Mouse (Mus musculus) CH12.LX (cell line): ENCODE results near the gene Polk. TPM values are rescaled to one million over a fixed set of nuclear protein-coding genes. Genes with fewer than 3 reads are reported as not detected.

Source experiments
- DNase-seq: peaks from one replicate; pipeline ENCODE4 v3.0.0-alpha.2; 2013; ENCODE audit errors: extremely low read depth
- H3K27ac ChIP-seq: 2 replicates; pipeline ENCODE4 v1.5.1; 2012; ENCODE audit warnings: low read depth, mild to moderate bottlenecking, control low read depth, moderate library complexity; ENCODE audit not compliant: insufficient read depth
- H3K27me3 ChIP-seq: replicated peaks from 2 replicates; pipeline ENCODE3; 2012; ENCODE audit warnings: inconsistent platforms
- H3K36me3 ChIP-seq, 2 experiments: replicated peaks in 1 of 2; 2 replicates each; pipeline versions ENCODE3 to v1.6.1; 2012; ENCODE audit warnings: inconsistent platforms in 1 of 2, low read length in 1 of 2, mild to moderate bottlenecking in 1 of 2, mixed read lengths in 1 of 2, moderate library complexity in 1 of 2; ENCODE audit not compliant: control insufficient read depth in 1 of 2, insufficient read depth in 1 of 2
- H3K4me1 ChIP-seq, 2 experiments: 2 replicates each; pipeline ENCODE4 v1.6.1; 2012; ENCODE audit warnings: inconsistent platforms in 1 of 2, moderate library complexity in 1 of 2; ENCODE audit not compliant: insufficient read depth in 2 of 2, control insufficient read depth in 1 of 2
- H3K4me2 ChIP-seq: 2 replicates; pipeline ENCODE4 v1.6.1; 2012; ENCODE audit warnings: low read depth, mild to moderate bottlenecking, control low read depth; ENCODE audit not compliant: poor library complexity, insufficient read depth, severe bottlenecking
- H3K4me3 ChIP-seq, 3 experiments: fragments of 150-350 bp in 1 of 3; sonication (generic) in 1 of 3; replicated peaks in 1 of 3; 2 replicates each; pipeline versions ENCODE3 to v1.5.1; 2011 to 2012; ENCODE audit warnings: low read depth in 2 of 3, low read length in 2 of 3, mild to moderate bottlenecking in 2 of 3, moderate library complexity in 2 of 3, control low read depth in 1 of 3, improper control_type of control experiment in 1 of 3, inconsistent platforms in 1 of 3, mixed read lengths in 1 of 3; ENCODE audit not compliant: poor library complexity in 1 of 3
- H3K79me2 ChIP-seq: replicated peaks from 2 replicates; pipeline ENCODE4 v1.6.1; 2012; ENCODE audit warnings: mild to moderate bottlenecking, moderate library complexity; ENCODE audit not compliant: control insufficient read depth, poor library complexity, insufficient read depth, severe bottlenecking; ENCODE audit errors: extremely low read depth
- H3K9ac ChIP-seq: 2 replicates; pipeline ENCODE4 v1.6.1; 2012; ENCODE audit warnings: low read depth, mild to moderate bottlenecking, control low read depth, moderate library complexity; ENCODE audit not compliant: insufficient read depth
- H3K9me3 ChIP-seq: replicated peaks from 2 replicates; pipeline ENCODE3; 2012; ENCODE audit warnings: low read length, inconsistent platforms, mixed read lengths
- CHD1 ChIP-seq: IDR thresholded peaks from 2 replicates; pipeline ENCODE4 v1.6.1; 2012; ENCODE audit warnings: low read depth, low read length, improper control_type of control experiment, inconsistent platforms
- CHD2 ChIP-seq: IDR thresholded peaks from 2 replicates; pipeline ENCODE4 v1.6.1; 2011; ENCODE audit warnings: low read length, improper control_type of control experiment
- CTCF ChIP-seq, 2 experiments: IDR thresholded peaks in 1 of 2; conservative IDR thresholded peaks in 1 of 2; 2 replicates each; pipeline ENCODE4 v1.5.1; 2011 to 2012; ENCODE audit warnings: low read depth in 2 of 2, low read length in 2 of 2, improper control_type of control experiment in 1 of 2, inconsistent platforms in 1 of 2, mild to moderate bottlenecking in 1 of 2, moderate library complexity in 1 of 2
- ELF1 ChIP-seq: IDR thresholded peaks from 2 replicates; pipeline ENCODE4 v1.6.1; 2014; ENCODE audit warnings: low read depth, mild to moderate bottlenecking, inconsistent platforms, low read length, improper control_type of control experiment
- EP300 ChIP-seq: IDR thresholded peaks from 2 replicates; pipeline ENCODE4 v1.6.1; 2011; ENCODE audit warnings: low read length, improper control_type of control experiment
- GABPA ChIP-seq: IDR thresholded peaks from 2 replicates; pipeline ENCODE4 v1.6.1; 2012; ENCODE audit warnings: low read depth, low read length, improper control_type of control experiment, inconsistent platforms; ENCODE audit not compliant: insufficient replicate concordance
- IRF4 ChIP-seq: IDR thresholded peaks from 2 replicates; pipeline ENCODE4 v1.6.1; 2014; ENCODE audit warnings: low read depth, mild to moderate bottlenecking, inconsistent platforms, low read length, improper control_type of control experiment
- JUND ChIP-seq: conservative IDR thresholded peaks from 2 replicates; pipeline ENCODE4 v1.6.1; 2011; ENCODE audit warnings: low read depth, low read length, improper control_type of control experiment
- MAZ ChIP-seq: IDR thresholded peaks from 2 replicates; pipeline ENCODE4 v1.6.1; 2012; ENCODE audit warnings: low read depth, mild to moderate bottlenecking, inconsistent platforms, low read length, improper control_type of control experiment, moderate library complexity
- MYC ChIP-seq: IDR thresholded peaks from 2 replicates; pipeline ENCODE4 v1.6.1; 2011; ENCODE audit warnings: low read depth, mild to moderate bottlenecking, improper control_type of control experiment, low read length
- NELFE ChIP-seq: IDR thresholded peaks from 2 replicates; pipeline ENCODE4 v1.6.1; 2011; ENCODE audit warnings: low read depth, low read length, improper control_type of control experiment
- NRF1 ChIP-seq: IDR thresholded peaks from 2 replicates; pipeline ENCODE4 v1.6.1; 2014; ENCODE audit warnings: low read depth, mild to moderate bottlenecking, inconsistent platforms, low read length, improper control_type of control experiment, moderate library complexity
- PAX5 ChIP-seq: IDR thresholded peaks from 2 replicates; pipeline ENCODE4 v1.6.1; 2012; ENCODE audit warnings: low read length, inconsistent platforms, mixed read lengths
- RAD21 ChIP-seq: IDR thresholded peaks from 2 replicates; pipeline ENCODE4 v1.6.1; 2011; ENCODE audit warnings: low read depth, mild to moderate bottlenecking, low read length, improper control_type of control experiment, moderate library complexity
- RCOR1 ChIP-seq: conservative IDR thresholded peaks from 2 replicates; pipeline ENCODE4 v1.6.1; 2012; ENCODE audit warnings: low read depth, mild to moderate bottlenecking, inconsistent platforms, low read length, improper control_type of control experiment
- SIN3A ChIP-seq: IDR thresholded peaks from 2 replicates; pipeline ENCODE4 v1.6.1; 2012; ENCODE audit warnings: low read length, improper control_type of control experiment, inconsistent platforms
- TCF12 ChIP-seq: IDR thresholded peaks from 2 replicates; pipeline ENCODE4 v1.6.1; 2014; ENCODE audit warnings: low read depth, mild to moderate bottlenecking, inconsistent platforms, low read length, improper control_type of control experiment
- UBTF ChIP-seq: IDR thresholded peaks from 2 replicates; pipeline ENCODE4 v1.6.1; 2012; ENCODE audit warnings: low read depth, mild to moderate bottlenecking, inconsistent platforms, low read length, improper control_type of control experiment, moderate library complexity
- USF2 ChIP-seq: conservative IDR thresholded peaks from 2 replicates; pipeline ENCODE4 v1.6.1; 2011; ENCODE audit warnings: low read depth, low read length, improper control_type of control experiment
- ZC3H11A ChIP-seq: IDR thresholded peaks from 2 replicates; pipeline ENCODE4 v1.6.1; 2012; ENCODE audit warnings: low read depth, mild to moderate bottlenecking, inconsistent platforms, low read length, improper control_type of control experiment
- ZKSCAN1 ChIP-seq: IDR thresholded peaks from 2 replicates; pipeline ENCODE4 v1.6.1; 2012; ENCODE audit warnings: low read depth, inconsistent platforms, low read length, improper control_type of control experiment, borderline replicate concordance
- ZNF384 ChIP-seq: IDR thresholded peaks from 2 replicates; pipeline ENCODE4 v1.6.1; 2012; ENCODE audit warnings: low read depth, low read length, improper control_type of control experiment, inconsistent platforms
- dilution Hi-C: fragments of 300-500 bp; cut with MboI; formaldehyde crosslinking; loops from 2 replicates; pipeline ENCODE4 v1.14.3; 2020; ENCODE audit warnings: low sequenced_read_pairs; ENCODE audit not compliant: extremely low pct_unique_long_range_greater_than_20kb, extremely low pct_ligation_motif_present
- in situ Hi-C: fragments of 300-500 bp; cut with MboI; formaldehyde crosslinking; loops from 3 replicates; pipeline ENCODE4 v1.14.3; 2019; ENCODE audit warnings: low sequenced_read_pairs, low pct_ligation_motif_present, low pct_unique_long_range_greater_than_20kb, mixed read lengths
- polyA plus RNA-seq: library from polyadenylated mRNA; unstranded; fragments of >175 nt; gene quantifications from 2 replicates; pipeline ENCODE4 v1.2.1, GENCODE M21; 2012; ENCODE audit warnings: low read depth; ENCODE audit not compliant: insufficient read length
- total RNA-seq, 2 experiments: library from RNA; depleted of rRNA; stranded (reverse); fragments of 300-350 nt in 1 of 2; fragments of >200 nt in 1 of 2; gene quantifications; 2 replicates each; pipeline ENCODE4 v1.2.3; 2012 to 2014

Polk gene
- total and polyA plus RNA-seq, 3 experiments, result 10.4 to 12.9 (median 10.5) TPM

DNA sequence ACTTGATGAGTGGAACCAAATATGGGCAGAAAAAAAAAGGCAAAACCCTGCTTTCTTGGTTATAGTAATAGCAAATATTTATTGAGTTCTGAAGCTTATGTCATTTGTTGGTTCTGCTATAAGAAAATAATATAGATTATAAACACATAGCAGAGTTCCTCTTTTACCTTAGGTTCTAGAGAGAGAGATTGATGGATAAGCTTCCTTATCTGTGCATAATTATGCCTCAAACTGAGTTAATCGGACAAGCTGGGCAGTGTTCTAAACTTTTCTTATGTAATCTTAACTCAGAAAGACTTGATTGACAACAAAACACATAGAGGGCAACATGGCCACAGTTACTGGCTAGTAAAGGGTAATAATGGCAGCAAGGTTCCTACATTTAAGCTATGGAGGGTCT lies 4.9 kb upstream of the Polk start:
- dilution Hi-C loops (no loop called here), in situ Hi-C loops (no loop called here)
- peaks cover 0 to 2% of the 10 kb centered on the region in 2 experiments for H3K36me3 ChIP-seq

DNA sequence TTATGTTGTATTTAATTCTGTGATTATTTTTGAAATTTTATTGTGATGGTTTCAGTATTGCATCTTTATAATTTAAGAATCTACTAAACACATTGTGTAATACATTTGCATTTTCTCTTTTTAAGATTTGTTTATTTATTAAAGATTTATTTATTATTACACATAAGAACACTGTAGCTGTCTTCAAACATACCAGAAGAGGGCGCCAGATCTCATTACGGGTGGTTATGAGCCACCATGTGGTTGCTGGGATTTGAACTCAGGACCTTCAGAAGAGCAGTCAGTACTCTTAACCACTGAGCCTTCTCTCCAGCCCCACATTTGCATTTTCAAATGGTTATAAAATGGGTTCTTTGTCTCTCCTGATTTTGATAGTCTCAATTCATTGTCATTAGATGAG lies 2.1 kb upstream of the Polk start:
- peak; percentile 39 for DNase-seq
- peaks cover 0 to 4% of the 10 kb centered on the region in 2 experiments for H3K36me3 ChIP-seq
- H3K27ac ChIP-seq, result no peak overlapping the region
- H3K9ac ChIP-seq, result no peak overlapping the region
- peaks cover 31% of the 10 kb centered on the region for H3K79me2 ChIP-seq
- H3K27me3 ChIP-seq, result no peaks in the 10 kb centered on the region
- TF ChIP-seq CHD1 (no peak), NELFE (no peak), CTCF (conservative IDR thresholded peaks at IDR 0.05 in 1 of 2, IDR thresholded peaks at IDR 0.05 in 1 of 2; ENCODE audit: low read depth in 2 of 2, low read length in 2 of 2) (peak in 1 of 2 experiments; percentile 57; a peak in 2 of 4 replicates), RAD21 (peak; percentile 0), MYC (0 out of 2 replicates have a peak, but pooled peaks have one; percentile 50), JUND (0 out of 2 replicates have a peak, but pooled peaks have one; percentile 19)
- no peaks in the 10 kb centered on the region for H3K9me3 ChIP-seq
- dilution Hi-C loops (no loop called here), in situ Hi-C loops (no loop called here)
- peak overlapping the region in 1 of 3 experiments; percentile 82 for H3K4me3 ChIP-seq
- H3K4me2 ChIP-seq, result no peak overlapping the region
- 0 out of 4 replicates have a peak, but pooled peaks cover 0 to 3% of the 10 kb centered on the region in 2 experiments for H3K4me1 ChIP-seq

More for the DNA sequence above, 4.9 kb upstream of the Polk start:
- H3K79me2 ChIP-seq, result peaks cover 20% of the 10 kb centered on the region
- H3K9ac ChIP-seq, result no peak overlapping the region
- H3K9me3 ChIP-seq, result no peaks in the 10 kb centered on the region
- H3K4me2 ChIP-seq, result no peak overlapping the region
- DNase-seq, result no peak
- H3K4me1 ChIP-seq, result 0 out of 4 replicates have a peak, but pooled peaks cover 0 to 3% of the 10 kb centered on the region in 2 experiments
- no peak overlapping the region for H3K27ac ChIP-seq
- no peaks in the 10 kb centered on the region for H3K27me3 ChIP-seq
- no peak overlapping the region for H3K4me3 ChIP-seq
- no peak for TF ChIP-seq PAX5
- no peak for TF ChIP-seq UBTF
- TF ChIP-seq NRF1, result no peak
- no peak for TF ChIP-seq EP300
- no peak for TF ChIP-seq USF2
- TF ChIP-seq TCF12, result no peak
- TF ChIP-seq ZKSCAN1, result no peak
- TF ChIP-seq IRF4, result no peak
- no peak for TF ChIP-seq MAZ
- TF ChIP-seq ELF1, result no peak
- no peak for TF ChIP-seq CHD2
- no peak for TF ChIP-seq NELFE
- no peak for TF ChIP-seq GABPA
- no peak for TF ChIP-seq JUND
- TF ChIP-seq RCOR1, result no peak
- TF ChIP-seq SIN3A, result no peak
- no peak for TF ChIP-seq ZC3H11A
- TF ChIP-seq ZNF384, result no peak
